Mouse (Mus musculus) heart, embryonic 10.5 days (tissue): ENCODE measurements around the gene Abca9. TPM values are rescaled to one million over a fixed set of nuclear protein-coding genes. Genes with fewer than 3 reads are reported as not detected.

Experiments used
- polyA plus RNA-seq: library from polyadenylated mRNA; unstranded; fragments of >200 nt; fragmentation: Nextera tagmentation; extraction: Ambion mirVana; gene quantifications from 2 replicates; pipeline ENCODE4 v1.2.1, GENCODE M21; 2016

Gene Abca9
- polyA plus RNA-seq, 1 experiment from 2014 or later, result 0.57 TPM

Other genes with a start within 250 kb of the Abca9 start
- gene Abca8b, start 172.4 kb downstream of the Abca9 start, polyA plus RNA-seq, result 0.48 and 1.1 TPM in 2 replicates
- not detected in 2 replicates for gene Abca8a, start 72.2 kb downstream of the Abca9 start, polyA plus RNA-seq
- 0.18 and 0.55 TPM in 2 replicates for gene Abca6, start 83.6 kb upstream of the Abca9 start, polyA plus RNA-seq
- gene Abca5, start 169.5 kb upstream of the Abca9 start, polyA plus RNA-seq, result 1.8 and 2.4 TPM in 2 replicates
- gene Map2k6, start 230.9 kb upstream of the Abca9 start, polyA plus RNA-seq, result 14.7 and 22.5 TPM in 2 replicates